ENCODE assay signal across 8 mouse cellular contexts in the genomic region with DNA sequence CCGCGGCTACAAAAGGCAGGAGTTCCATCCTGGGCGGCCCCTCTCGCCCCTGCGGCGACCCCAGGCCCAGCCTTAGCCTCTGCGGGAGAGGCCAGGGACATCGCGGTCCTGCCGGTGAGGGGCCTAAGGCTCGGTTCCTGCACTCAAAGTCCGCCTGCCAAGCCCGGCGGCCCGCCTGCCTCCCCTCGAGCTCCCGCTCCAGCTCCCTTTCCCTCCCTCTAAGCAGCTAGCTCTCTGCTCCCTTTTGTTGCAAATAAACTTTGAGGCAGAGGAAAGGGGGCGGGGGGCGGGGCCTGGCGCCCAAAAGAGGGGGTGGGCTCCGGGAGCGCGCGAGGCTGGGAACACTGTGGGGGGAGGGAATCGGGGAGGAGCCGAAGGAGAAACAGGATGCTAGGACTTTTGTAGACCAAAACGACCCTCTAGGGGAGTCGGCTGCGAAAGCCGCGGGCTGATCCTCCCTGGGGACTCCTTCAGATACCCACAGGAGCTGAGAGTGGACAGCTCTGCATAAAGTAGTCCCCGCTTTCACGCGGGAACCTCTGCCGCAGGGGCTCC. TPM values are rescaled to one million over a fixed set of nuclear protein-coding genes. Genes with fewer than 3 reads are reported as not detected.
DNase-seq lines count a peak whose midpoint lies in the region; ATAC-seq and TF ChIP-seq lines count a peak whose summit lies in the region.

A gene (minus strand): TSS at position 182 of the 555 bp plus-strand sequence.

- peaks cover 10% of the 10 kb centered on the region; the same call in 1 of the 2 replicates for H3K27me3 ChIP-seq in cerebellum, adult 2 months (ENCODE audit: control insufficient read depth, insufficient read depth, low read length)
- H3K27me3 ChIP-seq in forebrain, embryonic 12.5 days: peaks cover 30% of the 10 kb centered on the region; the same call in 1 of the 2 replicates
- H3K27me3 ChIP-seq in midbrain, embryonic 14.5 days (ENCODE audit: control insufficient read depth, insufficient read depth, low read length): peaks cover 32% of the 10 kb centered on the region

- no peaks in the 10 kb centered on the region for H3K4me1 ChIP-seq in cerebellum, adult 2 months (ENCODE audit: control insufficient read depth, insufficient read depth, low read length)
- H3K4me1 ChIP-seq in forebrain, embryonic 12.5 days: peaks cover 57% of the 10 kb centered on the region
- peaks cover 18% of the 10 kb centered on the region for H3K4me1 ChIP-seq in midbrain, embryonic 14.5 days (ENCODE audit: control insufficient read depth, insufficient read depth, low read length)

- H3K9ac ChIP-seq in forebrain, embryonic 12.5 days: peak within 1 kb of the TSS; percentile 79
- peak within 1 kb of the TSS; percentile 50 for H3K9ac ChIP-seq in midbrain, embryonic 14.5 days (replicated peaks; ENCODE audit: low read length)

- no peak within 1 kb of the TSS for H3K27ac ChIP-seq in cerebellum, adult 2 months (ENCODE audit: insufficient read depth, low read length)
- peak within 1 kb of the TSS; percentile 96 for H3K27ac ChIP-seq in forebrain, embryonic 12.5 days
- H3K27ac ChIP-seq in midbrain, embryonic 14.5 days (replicated peaks; ENCODE audit: low read depth, low read length): peak within 1 kb of the TSS; percentile 63

- intact Hi-C loops in heart, postnatal 14 days (cut with DNase I): loop anchor here (1.0 kb wide), 1 partner anchor 25 kb away; no protein-coding TSS in a partner anchor
- intact Hi-C loops in left cerebral cortex, postnatal 25 days (cut with DNase I): loop anchor here (1.0 kb wide), 1 partner anchor 25 kb away; no protein-coding TSS in a partner anchor

- TF ChIP-seq CTCF in cerebellum, adult 2 months (IDR thresholded peaks at IDR 0.05; ENCODE audit: borderline replicate concordance, insufficient read depth, low read depth, low read length): no peak

- 2% methylated on average over 33 of the region's 35 CpGs for WGBS in cerebellum, adult 2 months
- WGBS in forebrain, embryonic 12.5 days: under 1% methylated on average over 35 of the region's 35 CpGs
- WGBS in midbrain, embryonic 14.5 days: under 1% methylated on average over 34 of the region's 35 CpGs

- peak within 1 kb of the TSS; percentile 89 for H3K4me2 ChIP-seq in forebrain, embryonic 12.5 days
- H3K4me2 ChIP-seq in midbrain, embryonic 14.5 days (ENCODE audit: low read length): peak within 1 kb of the TSS; percentile 81

- no peaks in the 10 kb centered on the region for H3K9me3 ChIP-seq in forebrain, embryonic 12.5 days
- no peaks in the 10 kb centered on the region for H3K9me3 ChIP-seq in midbrain, embryonic 14.5 days (ENCODE audit: control insufficient read depth, low read length)

- no peak within 1 kb of the TSS for H3K4me3 ChIP-seq in cerebellum, adult 2 months (replicated peaks; ENCODE audit: insufficient read depth, low read depth, low read length)
- H3K4me3 ChIP-seq in forebrain, embryonic 12.5 days (replicated peaks): peak within 1 kb of the TSS; percentile 67
- peak within 1 kb of the TSS; percentile 36 for H3K4me3 ChIP-seq in midbrain, embryonic 14.5 days (replicated peaks; ENCODE audit: low read depth, low read length)

- no peak for TF ChIP-seq POLR2A in cerebellum, adult 2 months (IDR thresholded peaks at IDR 0.05; ENCODE audit: borderline replicate concordance, insufficient read depth, low read length)

- no peak for DNase-seq in cerebellum, adult 2 months
- no peak for DNase-seq in cerebellum, adult 18-20 months
- DNase-seq in ZHBTc4 (ENCODE audit: low read depth, low spot score): peak; percentile 95
- DNase-seq in heart, postnatal 14 days: peak; percentile 71 to 74
- DNase-seq in left cerebral cortex, postnatal 25 days (ENCODE audit: low spot score in 2 of 2): no peak
- peak; percentile 76 for DNase-seq in midbrain, embryonic 14.5 days
- DNase-seq in yolk sac, embryonic 10.5 days (ENCODE audit: low spot score): peak; percentile 94

- ATAC-seq in forebrain, embryonic 12.5 days (ENCODE audit: low FRiP score): peak; percentile 82
- peak; percentile 62 for ATAC-seq in midbrain, embryonic 14.5 days (ENCODE audit: low FRiP score, low TSS enrichment)

- H3K36me3 ChIP-seq in forebrain, embryonic 12.5 days (replicated peaks): no peaks in the 10 kb centered on the region
- no peaks in the 10 kb centered on the region for H3K36me3 ChIP-seq in midbrain, embryonic 14.5 days (ENCODE audit: control insufficient read depth, insufficient read depth, low read length)

RNA-seq across cellular contexts. Expression of the gene that starts here (rescaled TPM):
- 70.0 and 71.4 TPM in 2 replicates for polyA plus RNA-seq in cerebellum, adult 2 months (2012; rRNA removed)
- polyA plus RNA-seq in forebrain, embryonic 12.5 days (2016; fragmentation: Nextera tagmentation; extraction: Ambion mirVana): 6.5 and 8.1 TPM in 2 replicates
- total RNA-seq in heart, postnatal 14 days (2021): 10 to 100 TPM; 30.3 to 31.6 TPM
- 100 to 1,000 TPM; 109 to 120 TPM for total RNA-seq in left cerebral cortex, postnatal 25 days (2021)
- polyA plus RNA-seq in midbrain, embryonic 14.5 days (2014; fragmentation: Nextera tagmentation; extraction: Ambion mirVana): 12.1 and 13.2 TPM in 2 replicates

Comparison
In these comparisons a context has a peak if more than half of its experiments do, and no peak if none do; other contexts are left out.
1. DNase-seq: peak in ZHBTc4 (single experiment), heart, postnatal 14 days (2 of 2), midbrain, embryonic 14.5 days (single experiment) and yolk sac, embryonic 10.5 days (single experiment); none in cerebellum, adult 2 months (0 of 2), cerebellum, adult 18-20 months (0 of 2) and left cerebral cortex, postnatal 25 days (0 of 2).